Mouse (Mus musculus): ENCODE data around the gene Arhgap4. TPM values are rescaled to one million over a fixed set of nuclear protein-coding genes. Genes with fewer than 3 reads are reported as not detected.

Arhgap4 gene
- 109 and 157 TPM in 2 replicates for polyA plus RNA-seq (2012; rRNA removed; ENCODE audit: low replicate concordance)

DNA sequence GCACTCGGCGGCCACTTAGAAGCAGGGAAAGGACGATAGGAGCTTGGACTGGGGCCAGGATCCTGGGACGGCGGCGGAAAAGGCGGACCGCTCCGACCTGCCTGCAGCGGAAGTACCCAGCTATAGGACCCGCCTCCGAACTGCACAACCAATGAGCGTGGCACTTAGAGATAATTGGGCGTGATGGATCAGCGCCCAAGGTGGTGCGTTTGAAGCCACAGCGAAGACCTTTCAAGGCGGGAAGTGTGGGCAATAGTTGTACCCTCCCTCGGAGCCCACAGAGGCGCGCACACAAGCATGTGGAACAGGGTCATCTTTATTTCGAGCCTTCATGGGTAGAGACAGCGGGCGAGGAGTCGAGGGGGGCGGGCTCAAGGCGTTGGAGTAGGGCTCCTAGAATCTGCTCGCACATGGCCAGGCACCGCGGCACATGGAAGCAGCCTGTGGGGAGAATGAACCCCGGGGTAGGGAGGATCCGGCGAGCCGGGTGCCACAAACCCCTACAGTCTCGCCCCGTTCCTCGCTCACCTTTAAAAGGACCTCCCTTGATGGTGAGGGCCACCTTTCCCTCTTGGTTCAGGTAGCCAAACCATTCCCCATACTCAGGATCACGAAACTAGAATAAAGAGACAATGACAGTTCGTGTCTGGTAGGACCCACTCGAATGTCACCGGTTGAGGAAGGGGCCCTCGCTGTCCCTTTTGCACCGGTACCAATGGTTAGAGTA, at the start of gene Arhgap4, which contains the start of gene Naa10:
TSS of gene Arhgap4 (minus strand) at position 48 of the 727 bp plus-strand sequence.
TSS of gene Naa10 (minus strand) at position 122 of the 727 bp plus-strand sequence.

DNA sequence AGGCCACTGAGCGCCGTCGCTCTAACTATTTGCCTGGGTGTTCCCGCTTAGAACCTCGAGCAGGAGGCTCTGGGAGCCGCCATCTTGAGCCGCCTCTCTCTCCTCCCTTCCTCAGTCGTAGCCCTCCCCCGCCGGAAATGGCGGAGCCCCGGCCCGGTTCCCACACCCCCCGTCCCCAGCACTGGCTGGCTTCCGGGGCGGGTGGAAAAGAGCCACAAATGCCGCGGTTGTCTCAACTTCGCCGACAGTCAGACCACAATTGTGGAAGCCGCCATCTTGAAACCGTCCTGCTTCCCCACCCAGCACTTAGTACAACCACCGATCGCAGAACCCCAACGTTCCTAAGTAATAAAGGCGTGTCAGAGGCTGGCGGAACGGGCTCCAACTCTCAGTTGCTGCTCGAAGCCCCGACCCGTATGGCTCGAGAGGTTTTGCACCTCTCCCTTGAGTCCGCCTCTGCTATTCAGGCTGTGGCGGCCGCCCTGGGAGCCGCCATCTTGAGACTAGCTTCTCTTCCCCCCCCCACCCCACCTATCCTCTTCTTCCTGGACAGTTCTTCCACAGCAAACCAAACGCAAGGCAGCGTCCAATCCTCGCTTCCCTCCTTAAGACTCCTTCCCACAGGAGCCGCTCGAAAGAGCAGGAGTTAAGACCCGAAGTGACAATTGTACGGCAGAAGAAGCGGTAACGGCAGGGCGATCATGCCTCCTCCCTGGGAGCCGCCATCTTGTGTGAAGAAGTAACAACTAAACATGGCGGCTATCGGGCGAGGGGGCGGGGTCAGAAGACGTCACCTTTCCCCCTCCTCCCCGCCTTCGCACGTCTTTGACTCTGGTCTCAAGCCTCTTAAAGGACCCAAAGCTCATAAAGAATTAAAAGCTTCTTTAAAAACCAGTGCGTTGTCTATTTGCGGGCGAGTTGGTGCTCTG, 44.8 kb upstream of the Arhgap4 start, which contains the start of gene Hcfc1:
TSS of gene Hcfc1 (minus strand) at position 110 of the 929 bp plus-strand sequence.

DNA sequence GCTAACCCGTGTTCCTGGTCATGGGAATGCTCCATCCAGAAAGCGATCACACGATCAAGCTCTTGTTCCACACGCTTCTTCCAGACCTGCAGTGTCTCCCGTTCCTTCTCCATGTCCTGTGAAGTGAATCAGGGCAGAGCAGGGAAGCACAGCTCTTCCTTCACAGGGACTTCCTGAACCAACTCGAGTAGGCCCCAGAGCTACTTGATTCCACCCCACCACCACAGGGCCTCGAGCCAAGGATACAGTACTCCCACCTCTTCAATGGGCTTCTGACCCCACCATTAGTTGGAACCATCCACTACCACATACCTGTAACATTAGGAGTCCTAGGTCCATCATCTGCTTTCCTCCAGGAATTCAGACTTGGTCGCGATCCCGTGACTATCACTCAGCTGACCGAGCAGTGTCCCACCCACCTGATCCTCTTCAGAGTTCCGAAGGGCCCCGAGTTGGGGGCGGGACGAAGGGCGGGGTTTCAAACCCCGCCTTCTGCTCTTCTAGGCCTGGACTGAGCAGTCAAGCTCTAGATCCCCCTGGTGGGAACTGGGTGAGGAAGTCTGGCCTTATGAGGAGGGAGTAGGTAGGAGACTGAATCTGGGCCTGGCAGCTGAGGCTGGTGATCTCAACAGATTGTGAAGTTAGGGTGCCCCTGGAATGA, 8.9 kb upstream of the Arhgap4 start, which contains the start of gene Renbp:
TSS of gene Renbp (minus strand) at position 449 of the 661 bp plus-strand sequence.

DNA sequence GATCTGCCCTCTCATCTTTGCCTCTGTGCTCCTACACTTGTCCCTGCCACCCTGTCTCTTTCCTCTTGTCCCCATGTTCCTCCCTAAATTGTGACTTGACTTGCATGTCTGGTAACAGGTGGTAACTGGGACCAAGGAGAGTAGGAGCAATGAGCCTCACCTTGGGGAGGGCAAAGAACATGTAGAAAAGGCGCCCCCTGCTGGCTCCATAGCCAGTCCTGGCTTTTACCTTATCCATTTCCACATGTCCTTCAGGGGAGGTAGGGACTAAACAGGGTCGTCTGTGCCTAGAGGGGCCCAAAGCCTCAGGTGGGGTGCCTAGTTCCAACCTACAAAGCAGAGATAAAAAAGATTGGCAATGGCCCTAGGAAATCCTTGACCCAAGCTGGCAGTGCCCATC, 26.0 kb downstream of the Arhgap4 start, which contains the start of gene L1cam:
TSS of gene L1cam (minus strand) at position 387 of the 400 bp plus-strand sequence.

DNA sequence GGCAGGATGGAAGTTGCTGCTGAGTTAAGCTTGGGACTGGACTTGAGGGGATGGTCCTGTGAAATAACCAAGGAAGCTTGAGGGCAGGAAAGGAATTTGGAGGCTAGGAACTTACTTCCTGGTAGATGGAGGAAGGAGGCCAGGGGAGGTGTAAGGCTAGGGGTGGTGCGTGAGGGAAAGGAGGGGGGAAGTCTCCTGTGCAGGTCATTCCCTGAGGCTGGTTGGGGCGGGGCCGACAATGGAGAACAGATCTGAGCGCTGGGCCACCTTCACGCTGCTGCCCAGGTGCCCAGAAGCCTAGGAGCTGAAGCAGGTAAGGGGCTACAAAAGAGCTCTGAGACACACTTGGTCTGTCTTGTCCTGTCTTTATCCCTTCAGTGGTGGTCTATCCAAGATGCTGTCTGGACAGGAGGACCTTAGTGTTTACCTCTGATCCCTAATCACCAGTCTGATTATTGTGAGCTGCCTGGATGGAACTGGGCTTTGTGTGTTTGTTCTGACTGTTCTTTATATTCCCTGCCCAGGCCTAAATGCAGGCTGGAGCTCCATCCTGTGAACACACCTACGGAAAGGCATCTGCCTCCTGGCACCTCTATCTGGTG, 30.0 kb downstream of the Arhgap4 start, which contains the start of gene Avpr2:
TSS of gene Avpr2 (plus strand) at position 552 of the 602 bp plus-strand sequence.

Other genes with a start within 250 kb of the Arhgap4 start
- gene Slc6a8, start 248.7 kb downstream of the Arhgap4 start, polyA plus RNA-seq (2012; rRNA removed; ENCODE audit: low replicate concordance), result 32.4 and 66.4 TPM in 2 replicates
- 52.1 and 145 TPM in 2 replicates for gene Bcap31, start 205.7 kb downstream of the Arhgap4 start, polyA plus RNA-seq (2012; rRNA removed; ENCODE audit: low replicate concordance)
- gene Abcd1, start 205.3 kb downstream of the Arhgap4 start, polyA plus RNA-seq (2012; rRNA removed; ENCODE audit: low replicate concordance), result 54.7 and 56.8 TPM in 2 replicates
- gene Plxnb3, start 164.8 kb downstream of the Arhgap4 start, polyA plus RNA-seq (2012; rRNA removed; ENCODE audit: low replicate concordance), result 1.1 and 2.1 TPM in 2 replicates
- 33.8 and 40.9 TPM in 2 replicates for gene Srpk3, start 147.5 kb downstream of the Arhgap4 start, polyA plus RNA-seq (2012; rRNA removed; ENCODE audit: low replicate concordance)
- 290 and 957 TPM in 2 replicates for gene Idh3g, start 135.0 kb downstream of the Arhgap4 start, polyA plus RNA-seq (2012; rRNA removed; ENCODE audit: low replicate concordance)
- 196 and 219 TPM in 2 replicates for gene Ssr4, start 134.8 kb downstream of the Arhgap4 start, polyA plus RNA-seq (2012; rRNA removed; ENCODE audit: low replicate concordance)
- 1.9 and 2.8 TPM in 2 replicates for gene Pdzd4, start 96.9 kb downstream of the Arhgap4 start, polyA plus RNA-seq (2012; rRNA removed; ENCODE audit: low replicate concordance)
- gene Avpr2, start 29.8 kb downstream of the Arhgap4 start, polyA plus RNA-seq (2012; rRNA removed; ENCODE audit: low replicate concordance), result not detected in 2 replicates
- 3.8 and 4.2 TPM in 2 replicates for gene L1cam, start 25.8 kb downstream of the Arhgap4 start, polyA plus RNA-seq (2012; rRNA removed; ENCODE audit: low replicate concordance)
- gene Naa10, start 74 bp upstream of the Arhgap4 start, polyA plus RNA-seq (2012; rRNA removed; ENCODE audit: low replicate concordance), result 45.5 and 58.2 TPM in 2 replicates
- gene Renbp, start 9.0 kb upstream of the Arhgap4 start, polyA plus RNA-seq (2012; rRNA removed; ENCODE audit: low replicate concordance), result 14.0 and 16.6 TPM in 2 replicates
- gene Hcfc1, start 44.5 kb upstream of the Arhgap4 start, polyA plus RNA-seq (2012; rRNA removed; ENCODE audit: low replicate concordance), result 29.8 and 73.5 TPM in 2 replicates
- gene Irak1, start 102.0 kb upstream of the Arhgap4 start, polyA plus RNA-seq (2012; rRNA removed; ENCODE audit: low replicate concordance), result 228 and 351 TPM in 2 replicates
- gene Opn1mw, start 205.6 kb upstream of the Arhgap4 start, polyA plus RNA-seq (2012; rRNA removed; ENCODE audit: low replicate concordance), result 2.1 TPM in 1 of 2 replicates, not detected in the other
- 6.0 and 8.2 TPM in 2 replicates for gene Mecp2, start 213.5 kb upstream of the Arhgap4 start, polyA plus RNA-seq (2012; rRNA removed; ENCODE audit: low replicate concordance)
- not detected in 2 replicates for gene Tex28, start 246.0 kb upstream of the Arhgap4 start, polyA plus RNA-seq (2012; rRNA removed; ENCODE audit: low replicate concordance)

All from mammary gland, adult 2 months (tissue).